Mouse (Mus musculus) adipocyte (in vitro differentiated cells): Measurements from ENCODE around the gene Paqr8.

ENCODE experiments used
- DNase-seq: peaks from one replicate; pipeline ENCODE4 v3.0.0-alpha.2; 2016; ENCODE audit warnings: low spot score

Paqr8 gene

DNA sequence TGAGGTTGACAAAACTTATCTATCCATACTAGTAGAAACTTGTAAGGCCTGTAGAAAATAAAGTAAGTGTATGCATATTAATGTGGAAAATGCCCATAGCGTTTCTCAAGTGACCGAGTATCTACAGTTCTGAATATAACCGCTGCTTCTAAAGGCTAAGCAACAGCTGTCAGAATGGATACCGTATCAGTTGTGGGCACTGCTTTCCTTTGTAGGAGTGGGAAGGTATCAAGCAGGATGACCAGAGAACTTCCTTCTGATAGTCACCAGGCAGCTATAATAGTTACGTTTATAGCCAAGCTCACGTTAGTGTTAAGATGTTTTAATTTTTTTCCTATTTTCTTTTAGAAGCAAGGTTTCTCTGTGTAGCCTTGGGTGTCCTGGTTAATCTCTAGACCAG is 83.0 kb downstream of the Paqr8 start:
- DNase-seq, result no peak

- DNase-seq, result no peak
These were observed 84.1 kb downstream of the Paqr8 start for GRCm38 (mm10) chr1:20974341-20975135.

DNA sequence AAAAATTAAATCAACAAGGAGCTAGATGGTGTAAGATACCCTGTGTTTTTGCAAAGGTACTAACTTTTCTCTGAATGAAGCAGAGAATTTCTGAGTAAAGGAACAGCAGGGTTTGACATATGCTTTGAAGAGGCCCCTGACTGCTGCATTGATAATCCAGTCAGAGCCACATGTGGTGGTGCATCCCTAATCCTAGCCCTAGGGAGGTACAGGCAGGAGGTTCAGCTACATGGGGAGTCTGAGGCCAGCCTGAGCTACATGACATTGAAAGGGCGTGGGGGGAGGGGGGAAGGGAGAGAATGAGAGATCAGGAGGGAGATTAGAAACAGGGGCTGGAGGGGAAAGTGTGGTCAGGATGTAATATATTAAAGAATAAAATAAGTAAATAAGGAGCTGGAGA is 90.1 kb downstream of the Paqr8 start:
- no peak for DNase-seq

DNA sequence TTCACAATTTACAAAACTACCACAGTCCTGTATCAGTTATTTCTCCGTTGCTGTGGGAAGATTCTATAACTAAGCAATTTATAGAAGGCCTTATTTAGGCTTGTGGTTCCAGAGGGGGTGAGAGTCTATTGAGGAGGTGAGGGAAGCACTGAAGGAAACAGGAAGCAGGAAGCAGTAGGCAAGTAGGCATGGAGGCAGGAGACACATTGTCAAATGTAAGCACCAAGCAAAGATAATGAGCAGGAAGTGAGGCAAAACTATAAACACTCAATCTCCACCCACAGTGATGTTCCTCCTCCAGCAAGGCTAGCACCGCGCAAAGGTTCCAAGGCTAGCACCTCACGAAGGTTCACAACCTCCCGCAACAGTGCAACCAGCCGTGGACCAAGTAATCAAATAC is 91.4 kb downstream of the Paqr8 start:
- DNase-seq, result no peak

DNA sequence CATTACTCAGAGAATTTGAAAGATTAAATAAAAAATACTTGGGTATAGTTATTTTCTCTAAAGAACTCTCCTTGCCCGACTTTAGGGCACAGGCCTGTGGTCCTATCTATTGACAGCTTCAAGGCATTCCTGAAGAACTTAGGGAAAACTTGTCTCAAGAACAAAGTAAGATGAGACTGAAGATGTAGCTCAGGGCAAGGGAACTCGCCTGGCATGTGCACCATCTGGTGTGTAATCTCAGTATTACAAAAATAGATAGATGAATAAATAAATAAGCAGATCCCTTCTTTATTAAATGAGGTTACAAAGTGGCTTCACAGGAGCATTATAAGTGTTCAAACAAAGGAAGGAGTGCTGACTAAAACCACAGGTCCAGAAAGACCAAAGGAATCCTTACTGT is 93.7 kb downstream of the Paqr8 start:
- no peak for DNase-seq

DNA sequence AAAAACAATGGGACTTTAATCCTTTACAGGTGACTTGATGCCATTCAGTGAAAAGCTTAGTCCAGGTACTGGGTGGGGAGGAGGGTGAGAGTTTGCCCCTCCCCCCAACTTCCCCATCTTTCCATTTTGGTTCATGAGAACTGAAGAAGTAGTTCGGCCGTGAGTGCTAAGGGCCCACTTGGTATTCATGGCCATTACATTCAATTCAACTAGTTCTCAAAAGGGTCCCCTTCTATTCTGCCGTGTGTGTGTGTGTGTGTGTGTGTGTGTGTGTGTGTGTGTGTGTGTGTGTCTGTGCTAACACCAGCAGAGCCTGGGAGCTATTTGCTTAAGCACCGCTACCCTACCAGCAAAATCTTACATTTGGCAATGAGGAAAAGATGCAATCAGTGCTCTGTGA is 94.2 kb downstream of the Paqr8 start:
- no peak for DNase-seq

- no peak for DNase-seq
These were observed 96.1 kb downstream of the Paqr8 start for GRCm38 (mm10) chr1:20986378-20987056.
